Mouse (Mus musculus): ENCODE measurements around the gene Dcun1d4.

The Dcun1d4 gene

GRCm38 (mm10) chr5:73598943-73599695 is 118.3 kb downstream of the Dcun1d4 start:
- peak; percentile 5 for DNase-seq (ENCODE audit: low read depth)

- DNase-seq (ENCODE audit: low read depth): no peak
Observed at GRCm38 (mm10) chr5:73599991-73600390, 119.2 kb downstream of the Dcun1d4 start.

DNA sequence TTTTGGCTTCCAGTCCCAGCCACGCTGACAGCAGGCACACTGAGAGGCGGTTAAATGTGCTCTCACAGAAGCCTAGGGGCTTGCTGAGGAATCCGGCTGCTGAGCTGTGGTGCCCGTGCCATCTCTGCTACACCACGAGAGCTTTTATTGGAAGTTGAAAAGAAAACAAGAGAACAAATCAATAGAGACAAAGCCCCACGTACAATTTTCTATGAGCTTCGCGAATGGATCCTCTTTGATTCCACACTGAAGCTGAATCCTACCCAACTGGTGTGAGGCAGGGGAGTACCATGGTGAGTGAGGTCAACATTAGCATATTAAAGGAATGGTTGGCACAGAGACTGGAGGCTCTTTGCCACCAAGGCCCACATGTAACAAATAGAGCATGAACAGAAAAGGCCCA is 120.6 kb downstream of the Dcun1d4 start:
- no peak for DNase-seq (ENCODE audit: low read depth)

GRCm38 (mm10) chr5:73602865-73603264 is 122.1 kb downstream of the Dcun1d4 start:
- DNase-seq (ENCODE audit: low read depth): no peak

- DNase-seq (ENCODE audit: low read depth): no peak
Observed at GRCm38 (mm10) chr5:73604542-73604941, 123.7 kb downstream of the Dcun1d4 start.

- DNase-seq (ENCODE audit: low read depth): no peak
Observed at GRCm38 (mm10) chr5:73604964-73605363, 124.2 kb downstream of the Dcun1d4 start.
